Mouse (Mus musculus) cortical plate, adult 2 months (tissue): Measurements from ENCODE around the gene Tsr3.

ENCODE experiments used
- CTCF ChIP-seq: fragments of 200-500 bp; IDR thresholded peaks from 2 replicates; pipeline ENCODE4 v1.5.1; 2011; ENCODE audit warnings: mild to moderate bottlenecking, control low read depth, low read length; ENCODE audit not compliant: insufficient read depth; ENCODE audit errors: extremely low read depth
- POLR2A ChIP-seq: fragments of 200-500 bp; IDR thresholded peaks from 2 replicates; pipeline ENCODE4 v1.6.1; 2011; ENCODE audit warnings: mild to moderate bottlenecking, low read length, control low read depth; ENCODE audit not compliant: insufficient read depth; ENCODE audit errors: extremely low read depth

DNA sequence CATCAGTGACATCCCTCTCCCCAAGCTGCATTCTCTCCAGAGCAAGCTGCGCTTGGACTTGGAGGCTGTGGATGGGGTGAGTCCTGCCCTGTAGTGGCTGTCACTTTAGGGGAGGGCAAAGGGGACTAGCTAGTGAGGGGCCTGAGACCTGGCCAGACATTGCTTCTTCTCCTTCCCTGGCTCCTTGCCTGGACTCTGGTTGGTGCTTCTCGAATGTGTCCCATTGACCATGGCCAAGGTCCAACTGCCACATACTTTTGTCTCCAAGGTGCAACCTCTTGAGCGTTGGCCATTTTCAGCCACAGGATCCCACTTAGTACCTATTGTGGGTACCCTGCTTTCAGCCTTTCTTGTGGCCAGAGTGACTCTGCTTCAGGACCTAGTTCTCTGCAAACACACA lies 9.3 kb upstream of the Tsr3 start:
- no peak for TF ChIP-seq CTCF
- TF ChIP-seq POLR2A: no peak
